In genomic region chr8:120119429-120119828, GRCm38 (mm10) we compare ENCODE assay signal across 22 mouse cellular contexts. TPM values are rescaled to one million over a fixed set of nuclear protein-coding genes. Genes with fewer than 3 reads are reported as not detected.
DNase-seq lines count a peak whose midpoint lies in the region; ATAC-seq and TF ChIP-seq lines count a peak whose summit lies in the region.
"Had no signal": no experiment of that assay in that cellular context is flagged by ENCODE, and none has a peak within 500 bp of the region (broad histone marks: within the 10 kb centered on the region; RNA-seq: fewer than 3 reads in every experiment).

No protein-coding gene starts in this region.

- ATAC-seq in forebrain, postnatal 0 days = no peak; the same call in 1 of the 2 replicates
- ATAC-seq in forebrain, embryonic 14.5 days = no peak
- ATAC-seq in heart, embryonic 14.5 days (ENCODE audit: insufficient number of reproducible peaks, insufficient read depth, low FRiP score, low read depth) = no peak
- no peak for ATAC-seq in megakaryocyte, adult 5-6 weeks (ENCODE audit: poor library complexity, severe bottlenecking)
- ATAC-seq: activated CD4-positive, CD25-positive, alpha-beta regulatory T cell, adult 4 months; lung, postnatal 0 days had no signal

- TF ChIP-seq POLR2A in cortical plate, adult 2 months (IDR thresholded peaks at IDR 0.05; ENCODE audit: extremely low read depth, insufficient read depth, low read length) = no peak

- H3K36me3 ChIP-seq in forebrain, postnatal 0 days (ENCODE audit: insufficient read depth) = no peaks in the 10 kb centered on the region
- no peaks in the 10 kb centered on the region for H3K36me3 ChIP-seq in forebrain, embryonic 14.5 days (ENCODE audit: control insufficient read depth, insufficient read depth, low read length)
- H3K36me3 ChIP-seq in heart, embryonic 14.5 days (ENCODE audit: control insufficient read depth, insufficient read depth, low read length) = no peaks in the 10 kb centered on the region
- no peaks in the 10 kb centered on the region for H3K36me3 ChIP-seq in megakaryocyte, embryonic 14.5 days (replicated peaks; ENCODE audit: low read length)
- H3K36me3 ChIP-seq: forebrain, embryonic 10.5 days; G1E had no signal

- no peaks in the 10 kb centered on the region for H3K4me1 ChIP-seq in forebrain, postnatal 0 days (ENCODE audit: insufficient read depth)
- peaks cover 7% of the 10 kb centered on the region for H3K4me1 ChIP-seq in forebrain, embryonic 14.5 days (ENCODE audit: control insufficient read depth, insufficient read depth, low read length)
- H3K4me1 ChIP-seq in heart, embryonic 14.5 days (ENCODE audit: control insufficient read depth in 2 of 2, insufficient read depth in 2 of 2, low read length in 2 of 2) = peaks cover 44 to 71% of the 10 kb centered on the region in 2 experiments
- H3K4me1 ChIP-seq in megakaryocyte, embryonic 14.5 days = peaks cover 73% of the 10 kb centered on the region
- H3K4me1 ChIP-seq in cortical plate, adult 2 months (ENCODE audit: control insufficient read depth, insufficient read depth, low read length) = peaks cover 20% of the 10 kb centered on the region

- no peak overlapping the region for H3K4me2 ChIP-seq in forebrain, postnatal 0 days (ENCODE audit: low read depth)
- H3K4me2 ChIP-seq in forebrain, embryonic 14.5 days (ENCODE audit: low read length) = no peak overlapping the region
- H3K4me2 ChIP-seq in heart, embryonic 14.5 days (ENCODE audit: low read length) = peak overlapping the region; percentile 55

- intact Hi-C loops in heart, postnatal 10 days (cut with DNase I) = no loop called here

- TF ChIP-seq CTCF in forebrain, postnatal 0 days (IDR thresholded peaks at IDR 0.05; ENCODE audit: low read depth) = no peak
- no peak for TF ChIP-seq CTCF in cortical plate, adult 2 months (IDR thresholded peaks at IDR 0.05; ENCODE audit: extremely low read depth, insufficient read depth, low read length)

- no peak overlapping the region for H3K4me3 ChIP-seq in forebrain, postnatal 0 days (ENCODE audit: low read depth, low read length)
- H3K4me3 ChIP-seq in forebrain, embryonic 14.5 days (ENCODE audit: low read depth, low read length) = no peak overlapping the region
- H3K4me3 ChIP-seq in heart, embryonic 14.5 days (ENCODE audit: control insufficient read depth in 1 of 2, insufficient read depth in 1 of 2, low read depth in 1 of 2, low read length in 2 of 2) = no peak overlapping the region
- peak overlapping the region; percentile 70 for H3K4me3 ChIP-seq in megakaryocyte, embryonic 14.5 days (replicated peaks)
- H3K4me3 ChIP-seq in cortical plate, adult 2 months (ENCODE audit: insufficient read depth, low read length) = no peak overlapping the region
- H3K4me3 ChIP-seq: forebrain, embryonic 10.5 days had no signal

- H3K9ac ChIP-seq in forebrain, postnatal 0 days = 0 out of 2 replicates have a peak overlapping the region, but pooled peaks have one; percentile 10
- H3K9ac ChIP-seq in forebrain, embryonic 14.5 days (ENCODE audit: low read length) = no peak overlapping the region
- H3K9ac ChIP-seq in heart, embryonic 14.5 days (ENCODE audit: low read length) = peak overlapping the region; percentile 66

- no peak overlapping the region for H3K27ac ChIP-seq in forebrain, postnatal 0 days (ENCODE audit: low read depth, low read length)
- H3K27ac ChIP-seq in forebrain, embryonic 14.5 days (ENCODE audit: low read depth, low read length) = no peak overlapping the region
- H3K27ac ChIP-seq in heart, embryonic 14.5 days (replicated peaks in 1 of 2; ENCODE audit: control insufficient read depth in 1 of 2, insufficient read depth in 1 of 2, low read depth in 2 of 2, low read length in 2 of 2) = peak overlapping the region; percentile 95 to 97
- peak overlapping the region; percentile 34; the same call in 1 of the 2 replicates for H3K27ac ChIP-seq in cortical plate, adult 2 months (ENCODE audit: insufficient read depth, low read length)
- H3K27ac ChIP-seq: forebrain, embryonic 10.5 days had no signal

- H3K27me3 ChIP-seq in forebrain, postnatal 0 days (ENCODE audit: insufficient read depth, low read length) = no peaks in the 10 kb centered on the region
- peaks cover 10% of the 10 kb centered on the region for H3K27me3 ChIP-seq in forebrain, embryonic 14.5 days (replicated peaks; ENCODE audit: control insufficient read depth, insufficient read depth, low read length)
- H3K27me3 ChIP-seq in heart, embryonic 14.5 days (ENCODE audit: control insufficient read depth, insufficient read depth, low read length) = no peaks in the 10 kb centered on the region
- H3K27me3 ChIP-seq in megakaryocyte, embryonic 14.5 days (replicated peaks) = peaks cover 85% of the 10 kb centered on the region

- 60% methylated on average over 3 of the region's 3 CpGs for WGBS in forebrain, postnatal 0 days
- WGBS in forebrain, embryonic 14.5 days = 67% methylated on average over 3 of the region's 3 CpGs
- WGBS in heart, embryonic 14.5 days = 38% methylated on average over 3 of the region's 3 CpGs

- DNase-seq in forebrain, postnatal 0 days = no peak
- no peak for DNase-seq in forebrain, embryonic 14.5 days (ENCODE audit: low spot score)
- DNase-seq in heart, postnatal 10 days = no peak
- DNase-seq in kidney, postnatal 36 days = no peak
- DNase-seq: adrenal gland, postnatal 10 days; embryo, embryonic 11 days; kidney, adult 11 months; right cerebral cortex, adult 18-20 months had no signal

- no peaks in the 10 kb centered on the region for H3K9me3 ChIP-seq in forebrain, postnatal 0 days (ENCODE audit: low read length)
- H3K9me3 ChIP-seq in forebrain, embryonic 14.5 days (replicated peaks; ENCODE audit: control insufficient read depth, low read length) = no peaks in the 10 kb centered on the region
- H3K9me3 ChIP-seq in heart, embryonic 14.5 days (ENCODE audit: control insufficient read depth, low read length) = no peaks in the 10 kb centered on the region
- no peaks in the 10 kb centered on the region for H3K9me3 ChIP-seq in megakaryocyte, embryonic 14.5 days

RNA-seq across cellular contexts. Expression of gene 6430548M08Rik, which starts 5.5 kb away (rescaled TPM):
- 49.0 and 59.6 TPM in 2 replicates for total RNA-seq in forebrain, postnatal 0 days (2014; rRNA removed)
- polyA plus RNA-seq in forebrain, postnatal 0 days (2015; fragmentation: Nextera tagmentation; extraction: Ambion mirVana) = 27.8 and 32.7 TPM in 2 replicates
- 20.4 and 30.1 TPM in 2 replicates for polyA plus RNA-seq in forebrain, embryonic 14.5 days (2014; fragmentation: Nextera tagmentation; extraction: Ambion mirVana)
- polyA plus RNA-seq in heart, embryonic 14.5 days (2014; fragmentation: Nextera tagmentation; extraction: Ambion mirVana) = 9.2 and 11.3 TPM in 2 replicates
- total RNA-seq in heart, postnatal 10 days (2021) = 10 to 100 TPM; 18.7 to 20.1 TPM
- polyA plus RNA-seq in megakaryocyte, embryonic 14.5 days (2012; ENCODE audit: insufficient read depth, low replicate concordance) = 2.4 and 4.1 TPM in 2 replicates
- 61.4 and 76.5 TPM in 2 replicates for total RNA-seq in megakaryocyte, adult 5-6 weeks (2015)
- 70.0 and 87.2 TPM in 2 replicates for total RNA-seq in megakaryocyte, adult 5-6 weeks (2017)
- polyA plus RNA-seq in cortical plate, adult 2 months (2012; rRNA removed) = 144 and 149 TPM in 2 replicates
- polyA plus RNA-seq: activated CD4-positive, CD25-positive, alpha-beta regulatory T cell, adult 4 months had no signal

RNA-seq across cellular contexts. Expression of gene Zdhhc7, which starts 18.1 kb away (rescaled TPM):
- 24.8 and 37.6 TPM in 2 replicates for total RNA-seq in forebrain, postnatal 0 days (2014; rRNA removed)
- polyA plus RNA-seq in forebrain, postnatal 0 days (2015; fragmentation: Nextera tagmentation; extraction: Ambion mirVana) = 19.2 and 25.3 TPM in 2 replicates
- 19.5 and 21.8 TPM in 2 replicates for polyA plus RNA-seq in forebrain, embryonic 14.5 days (2014; fragmentation: Nextera tagmentation; extraction: Ambion mirVana)
- 29.7 and 32.6 TPM in 2 replicates for polyA plus RNA-seq in heart, embryonic 14.5 days (2014; fragmentation: Nextera tagmentation; extraction: Ambion mirVana)
- total RNA-seq in heart, postnatal 10 days (2021) = 10 to 100 TPM; 38.0 to 43.6 TPM
- polyA plus RNA-seq in megakaryocyte, embryonic 14.5 days (2012; ENCODE audit: insufficient read depth, low replicate concordance) = 29.1 and 34.2 TPM in 2 replicates
- total RNA-seq in megakaryocyte, adult 5-6 weeks (2015) = 21.1 and 23.0 TPM in 2 replicates
- total RNA-seq in megakaryocyte, adult 5-6 weeks (2017) = 31.8 and 33.3 TPM in 2 replicates
- 35.5 and 36.6 TPM in 2 replicates for polyA plus RNA-seq in cortical plate, adult 2 months (2012; rRNA removed)

RNA-seq across cellular contexts. Expression of gene Fam92b, which starts 57.8 kb away (rescaled TPM):
- total RNA-seq in forebrain, postnatal 0 days (2014; rRNA removed) = 1.2 and 2.1 TPM in 2 replicates
- 1.1 and 1.6 TPM in 2 replicates for polyA plus RNA-seq in forebrain, postnatal 0 days (2015; fragmentation: Nextera tagmentation; extraction: Ambion mirVana)
- 2.3 and 2.4 TPM in 2 replicates for polyA plus RNA-seq in forebrain, embryonic 14.5 days (2014; fragmentation: Nextera tagmentation; extraction: Ambion mirVana)
- not detected in 2 replicates for polyA plus RNA-seq in heart, embryonic 14.5 days (2014; fragmentation: Nextera tagmentation; extraction: Ambion mirVana)
- not detected for total RNA-seq in heart, postnatal 10 days (2021)
- polyA plus RNA-seq in megakaryocyte, embryonic 14.5 days (2012; ENCODE audit: insufficient read depth, low replicate concordance) = not detected in 2 replicates
- total RNA-seq in megakaryocyte, adult 5-6 weeks (2015) = not detected in 2 replicates
- not detected in 2 replicates for total RNA-seq in megakaryocyte, adult 5-6 weeks (2017)
- 0.57 and 0.69 TPM in 2 replicates for polyA plus RNA-seq in cortical plate, adult 2 months (2012; rRNA removed)
- total RNA-seq: G1E; gastrocnemius, adult 8-10 months; hematopoietic stem cell, adult 5-6 weeks; megakaryocyte progenitor cell, adult 5-6 weeks had no signal
- polyA plus RNA-seq: activated CD4-positive, CD25-positive, alpha-beta regulatory T cell, adult 4 months; G1E; limb, embryonic 14.5 days; liver, embryonic 16.5 days; spleen, adult 2 months had no signal

Comparison
In these comparisons a context has a peak if more than half of its experiments do, and no peak if none do; other contexts are left out.
1. H3K27ac ChIP-seq: peak in heart, embryonic 14.5 days (2 of 2) and cortical plate, adult 2 months (single experiment); none in forebrain, postnatal 0 days (single experiment) and forebrain, embryonic 14.5 days (single experiment).